Mouse (Mus musculus) limb, embryonic 12.5 days (tissue): ENCODE results near the gene Olfr1255. TPM values are rescaled to one million over a fixed set of nuclear protein-coding genes. Genes with fewer than 3 reads are reported as not detected.

Experiments
- ATAC-seq: fragments of 200-750 bp; cut with Nextera tagmentation; 2 replicates; pipeline ENCODE4 v1.8.0; 2017; ENCODE audit warnings: low read depth, moderate TSS enrichment; ENCODE audit not compliant: insufficient number of reproducible peaks, insufficient read depth, low FRiP score, low TSS enrichment
- H3K27ac ChIP-seq: fragments of 300-500 bp; sonication (generic); 2 replicates; pipeline ENCODE4 v1.5.1; 2016; ENCODE audit warnings: mild to moderate bottlenecking, moderate library complexity
- H3K27me3 ChIP-seq: fragments of 300-500 bp; sonication (generic); 2 replicates; pipeline ENCODE4 v1.6.1; 2016; ENCODE audit warnings: mild to moderate bottlenecking, moderate library complexity
- H3K36me3 ChIP-seq: fragments of 300-500 bp; sonication (generic); 2 replicates; pipeline ENCODE4 v1.6.1; 2016; ENCODE audit warnings: mild to moderate bottlenecking, moderate library complexity
- H3K4me1 ChIP-seq: fragments of 300-500 bp; sonication (generic); replicated peaks from 2 replicates; pipeline ENCODE4 v1.6.1; 2016
- H3K4me2 ChIP-seq: fragments of 300-500 bp; sonication (generic); 2 replicates; pipeline ENCODE4 v1.6.1; 2016; ENCODE audit warnings: mild to moderate bottlenecking, moderate library complexity
- H3K4me3 ChIP-seq: fragments of 300-500 bp; sonication (generic); replicated peaks from 2 replicates; pipeline ENCODE4 v1.5.1; 2016; ENCODE audit warnings: mild to moderate bottlenecking
- H3K9ac ChIP-seq: fragments of 300-500 bp; sonication (generic); replicated peaks from 2 replicates; pipeline ENCODE4 v1.6.1; 2016; ENCODE audit warnings: mild to moderate bottlenecking, moderate library complexity
- H3K9me3 ChIP-seq: fragments of 300-500 bp; sonication (generic); 2 replicates; pipeline ENCODE4 v1.6.1; 2016; ENCODE audit warnings: mild to moderate bottlenecking, moderate library complexity
- WGBS: fragments of 180-500 bp; shearing (Covaris S2); methylation state at CpG from one replicate; pipeline ENCODE4 v1.1.7; 2016; 5-methylcytosine and 5-hydroxymethylcytosine counted together
- polyA plus RNA-seq: library from polyadenylated mRNA; unstranded; fragments of >200 nt; fragmentation: Nextera tagmentation; extraction: Ambion mirVana; gene quantifications from 2 replicates; pipeline ENCODE4 v1.2.1, GENCODE M21; 2016

Olfr1255 gene
- not detected in 2 replicates for polyA plus RNA-seq

- ATAC-seq, result no peak
- H3K9me3 ChIP-seq, result no peaks in the 10 kb centered on the region
- 86% methylated on average over 3 of the region's 3 CpGs for WGBS
- no peak within 1 kb of the TSS for H3K27ac ChIP-seq
- no peaks in the 10 kb centered on the region for H3K36me3 ChIP-seq
- H3K4me3 ChIP-seq, result no peak within 1 kb of the TSS
- no peak within 1 kb of the TSS for H3K9ac ChIP-seq
- no peak within 1 kb of the TSS for H3K4me2 ChIP-seq
- no peaks in the 10 kb centered on the region for H3K4me1 ChIP-seq
- no peaks in the 10 kb centered on the region for H3K27me3 ChIP-seq
Observed at GRCm38 (mm10) chr2:89811751-89812150, at the start of gene Olfr1255. Gene Olfr1255 (plus strand): TSS chr2:89812051.

- H3K9ac ChIP-seq, result no peak within 1 kb of the TSS
- no peaks in the 10 kb centered on the region for H3K27me3 ChIP-seq
- H3K27ac ChIP-seq, result no peak within 1 kb of the TSS
- no peaks in the 10 kb centered on the region for H3K4me1 ChIP-seq
- H3K4me2 ChIP-seq, result no peak within 1 kb of the TSS
- ATAC-seq, result no peak
- no peak within 1 kb of the TSS for H3K4me3 ChIP-seq
- H3K36me3 ChIP-seq, result no peaks in the 10 kb centered on the region
- no peaks in the 10 kb centered on the region for H3K9me3 ChIP-seq
Observed at GRCm38 (mm10) chr2:89793519-89793918, 18.3 kb upstream of the Olfr1255 start, which contains the start of gene Olfr1254. Gene Olfr1254 (minus strand): TSS chr2:89793619.

- Histone ChIP-seq H3K4me2 (no peak overlapping the region), H3K9ac (no peak overlapping the region), H3K4me3 (no peak overlapping the region), H3K36me3 (no peaks in the 10 kb centered on the region), H3K27ac (no peak overlapping the region), H3K27me3 (no peaks in the 10 kb centered on the region), H3K4me1 (no peaks in the 10 kb centered on the region), H3K9me3 (no peaks in the 10 kb centered on the region)
- ATAC-seq, result no peak
- 92% methylated on average over 3 of the region's 3 CpGs for WGBS
Observed at GRCm38 (mm10) chr2:89799583-89799982, 12.3 kb upstream of the Olfr1255 start.

GRCm38 (mm10) chr2:89810751-89811150 lies 1.1 kb upstream of the Olfr1255 start:
- no peaks in the 10 kb centered on the region for H3K4me1 ChIP-seq
- no peak overlapping the region for H3K4me2 ChIP-seq
- no peaks in the 10 kb centered on the region for H3K27me3 ChIP-seq
- no peak for ATAC-seq
- H3K9ac ChIP-seq, result no peak overlapping the region
- no peaks in the 10 kb centered on the region for H3K9me3 ChIP-seq
- WGBS, result 85% methylated on average over 2 of the region's 2 CpGs
- no peak overlapping the region for H3K27ac ChIP-seq
- H3K36me3 ChIP-seq, result no peaks in the 10 kb centered on the region
- H3K4me3 ChIP-seq, result no peak overlapping the region

- 73% methylated on average over 1 of the region's 1 CpGs for WGBS
- ATAC-seq, result no peak
Observed at GRCm38 (mm10) chr2:89820216-89820615, 8.4 kb downstream of the Olfr1255 start.

GRCm38 (mm10) chr2:89841455-89841854 lies 29.6 kb downstream of the Olfr1255 start, which contains the start of gene Olfr1256:
Gene Olfr1256 (minus strand): TSS chr2:89841555.
- Histone ChIP-seq H3K27ac (no peak within 1 kb of the TSS), H3K9me3 (no peaks in the 10 kb centered on the region), H3K9ac (no peak within 1 kb of the TSS), H3K36me3 (no peaks in the 10 kb centered on the region), H3K27me3 (no peaks in the 10 kb centered on the region), H3K4me1 (no peaks in the 10 kb centered on the region), H3K4me2 (no peak within 1 kb of the TSS), H3K4me3 (no peak within 1 kb of the TSS)
- WGBS, result 59% methylated on average over 2 of the region's 2 CpGs
- no peak for ATAC-seq

More at GRCm38 (mm10) chr2:89820216-89820615, 8.4 kb downstream of the Olfr1255 start:
- H3K4me1 ChIP-seq, result no peaks in the 10 kb centered on the region
- no peak overlapping the region for H3K27ac ChIP-seq
- no peaks in the 10 kb centered on the region for H3K36me3 ChIP-seq
- H3K27me3 ChIP-seq, result no peaks in the 10 kb centered on the region
- no peak overlapping the region for H3K9ac ChIP-seq
- no peak overlapping the region for H3K4me2 ChIP-seq
- H3K9me3 ChIP-seq, result no peaks in the 10 kb centered on the region
- no peak overlapping the region for H3K4me3 ChIP-seq

- no peak for ATAC-seq
- no peak within 1 kb of the TSS for H3K4me3 ChIP-seq
- WGBS, result 85% methylated on average over 5 of the region's 5 CpGs
Observed at GRCm38 (mm10) chr2:89848105-89848504, 36.3 kb downstream of the Olfr1255 start, which contains the start of gene Olfr48. Gene Olfr48 (minus strand): TSS chr2:89848205.

GRCm38 (mm10) chr2:89849230-89849629 lies 37.4 kb downstream of the Olfr1255 start:
- Histone ChIP-seq H3K9ac (no peak overlapping the region), H3K4me3 (no peak overlapping the region), H3K27ac (no peak overlapping the region), H3K27me3 (no peaks in the 10 kb centered on the region), H3K4me1 (no peaks in the 10 kb centered on the region), H3K9me3 (no peaks in the 10 kb centered on the region), H3K36me3 (no peaks in the 10 kb centered on the region), H3K4me2 (no peak overlapping the region)
- 84% methylated on average over 1 of the region's 1 CpGs for WGBS
- ATAC-seq, result no peak

More at GRCm38 (mm10) chr2:89848105-89848504, 36.3 kb downstream of the Olfr1255 start, which contains the start of gene Olfr48:
- H3K4me2 ChIP-seq, result no peak within 1 kb of the TSS
- no peaks in the 10 kb centered on the region for H3K36me3 ChIP-seq
- H3K27me3 ChIP-seq, result no peaks in the 10 kb centered on the region
- H3K9ac ChIP-seq, result no peak within 1 kb of the TSS
- no peaks in the 10 kb centered on the region for H3K9me3 ChIP-seq
- H3K27ac ChIP-seq, result no peak within 1 kb of the TSS
- H3K4me1 ChIP-seq, result no peaks in the 10 kb centered on the region

Other genes with a start within 250 kb of the Olfr1255 start
- not detected in 2 replicates for gene Olfr1245, start 233.6 kb upstream of the Olfr1255 start, polyA plus RNA-seq
- not detected in 2 replicates for gene Olfr1246, start 218.9 kb upstream of the Olfr1255 start, polyA plus RNA-seq
- gene Olfr1247, start 197.9 kb upstream of the Olfr1255 start, polyA plus RNA-seq, result not detected in 2 replicates
- gene Olfr1248, start 193.8 kb upstream of the Olfr1255 start, polyA plus RNA-seq, result not detected in 2 replicates
- gene Olfr1249, start 177.1 kb upstream of the Olfr1255 start, polyA plus RNA-seq, result not detected in 2 replicates
- gene Olfr1250, start 150.6 kb upstream of the Olfr1255 start, polyA plus RNA-seq, result not detected in 2 replicates
- not detected in 2 replicates for gene Olfr1251, start 140.1 kb upstream of the Olfr1255 start, polyA plus RNA-seq
- gene Olfr1252, start 87.0 kb upstream of the Olfr1255 start, polyA plus RNA-seq, result not detected in 2 replicates
- not detected in 2 replicates for gene Olfr1253, start 55.0 kb upstream of the Olfr1255 start, polyA plus RNA-seq
- gene Olfr1254, start 18.4 kb upstream of the Olfr1255 start, polyA plus RNA-seq, result not detected in 2 replicates
- not detected in 2 replicates for gene Olfr1256, start 29.5 kb downstream of the Olfr1255 start, polyA plus RNA-seq
- gene Olfr48, start 36.2 kb downstream of the Olfr1255 start, polyA plus RNA-seq, result not detected in 2 replicates
- not detected in 2 replicates for gene Olfr1257, start 66.4 kb downstream of the Olfr1255 start, polyA plus RNA-seq
- not detected in 2 replicates for gene Olfr1258, start 115.3 kb downstream of the Olfr1255 start, polyA plus RNA-seq
- gene Olfr1259, start 136.6 kb downstream of the Olfr1255 start, polyA plus RNA-seq, result not detected in 2 replicates
- gene Olfr1260, start 162.3 kb downstream of the Olfr1255 start, polyA plus RNA-seq, result not detected in 2 replicates
- not detected in 2 replicates for gene Olfr1261, start 179.2 kb downstream of the Olfr1255 start, polyA plus RNA-seq
- not detected in 2 replicates for gene Olfr1262, start 188.1 kb downstream of the Olfr1255 start, polyA plus RNA-seq
- gene Olfr1263, start 200.1 kb downstream of the Olfr1255 start, polyA plus RNA-seq, result not detected in 2 replicates
- gene Olfr1264, start 213.5 kb downstream of the Olfr1255 start, polyA plus RNA-seq, result not detected in 2 replicates
- not detected in 2 replicates for gene Olfr1265, start 223.3 kb downstream of the Olfr1255 start, polyA plus RNA-seq